Mouse (Mus musculus) embryonic facial prominence, embryonic 10.5 days (tissue): ENCODE measurements around the gene Lrmda. TPM values are rescaled to one million over a fixed set of nuclear protein-coding genes. Genes with fewer than 3 reads are reported as not detected.
A peak's percentile ranks its signal among the peaks of the same experiment; 100 is the strongest.

Source experiments
- DNase-seq: peaks from one replicate; pipeline ENCODE4 v3.0.0-alpha.2; 2017; ENCODE audit warnings: low spot score
- H3K27ac ChIP-seq: fragments of 300-500 bp; sonication (generic); replicated peaks from 2 replicates; pipeline ENCODE4 v1.5.1; 2016; ENCODE audit warnings: mild to moderate bottlenecking
- H3K27me3 ChIP-seq: fragments of 300-500 bp; sonication (generic); replicated peaks from 2 replicates; pipeline ENCODE4 v1.6.1; 2016; ENCODE audit warnings: low read depth, mild to moderate bottlenecking; ENCODE audit not compliant: poor library complexity, severe bottlenecking
- H3K36me3 ChIP-seq: fragments of 300-500 bp; sonication (generic); replicated peaks from 2 replicates; pipeline ENCODE4 v1.6.1; 2016; ENCODE audit warnings: mild to moderate bottlenecking, moderate library complexity
- H3K4me1 ChIP-seq: fragments of 300-500 bp; sonication (generic); 2 replicates; pipeline ENCODE4 v1.6.1; 2016
- H3K4me3 ChIP-seq: fragments of 300-500 bp; sonication (generic); 2 replicates; pipeline ENCODE4 v1.5.1; 2016; ENCODE audit warnings: mild to moderate bottlenecking, moderate library complexity
- H3K9me3 ChIP-seq: fragments of 300-500 bp; sonication (generic); 2 replicates; pipeline ENCODE4 v1.6.1; 2016; ENCODE audit warnings: mild to moderate bottlenecking
- WGBS: fragments of 180-500 bp; shearing (Covaris S2); methylation state at CpG from one replicate; pipeline ENCODE4 v1.1.7; 2016; 5-methylcytosine and 5-hydroxymethylcytosine counted together
- polyA plus RNA-seq: library from polyadenylated mRNA; unstranded; fragments of >200 nt; fragmentation: Nextera tagmentation; extraction: Ambion mirVana; gene quantifications from 2 replicates; pipeline ENCODE4 v1.2.1, GENCODE M21; 2016

Lrmda gene
- polyA plus RNA-seq, 1 experiment from 2014 or later = 0.88 TPM

- H3K4me3 ChIP-seq = no peak overlapping the region
- H3K27ac ChIP-seq = no peak overlapping the region
- no peaks in the 10 kb centered on the region for H3K27me3 ChIP-seq
- 83% methylated on average over 1 of the region's 1 CpGs for WGBS
- H3K4me1 ChIP-seq = no peaks in the 10 kb centered on the region
- no peak for DNase-seq
- no peaks in the 10 kb centered on the region for H3K9me3 ChIP-seq
- H3K36me3 ChIP-seq = no peaks in the 10 kb centered on the region
Measured at GRCm38 (mm10) chr14:22928683-22929082, 909.2 kb downstream of the Lrmda start.

GRCm38 (mm10) chr14:22929585-22929984, 910.1 kb downstream of the Lrmda start:
- H3K27ac ChIP-seq = no peak overlapping the region
- H3K9me3 ChIP-seq = no peaks in the 10 kb centered on the region
- H3K4me3 ChIP-seq = no peak overlapping the region
- H3K36me3 ChIP-seq = no peaks in the 10 kb centered on the region
- 93% methylated on average over 2 of the region's 2 CpGs for WGBS
- no peaks in the 10 kb centered on the region for H3K4me1 ChIP-seq
- no peak for DNase-seq
- H3K27me3 ChIP-seq = no peaks in the 10 kb centered on the region

DNA sequence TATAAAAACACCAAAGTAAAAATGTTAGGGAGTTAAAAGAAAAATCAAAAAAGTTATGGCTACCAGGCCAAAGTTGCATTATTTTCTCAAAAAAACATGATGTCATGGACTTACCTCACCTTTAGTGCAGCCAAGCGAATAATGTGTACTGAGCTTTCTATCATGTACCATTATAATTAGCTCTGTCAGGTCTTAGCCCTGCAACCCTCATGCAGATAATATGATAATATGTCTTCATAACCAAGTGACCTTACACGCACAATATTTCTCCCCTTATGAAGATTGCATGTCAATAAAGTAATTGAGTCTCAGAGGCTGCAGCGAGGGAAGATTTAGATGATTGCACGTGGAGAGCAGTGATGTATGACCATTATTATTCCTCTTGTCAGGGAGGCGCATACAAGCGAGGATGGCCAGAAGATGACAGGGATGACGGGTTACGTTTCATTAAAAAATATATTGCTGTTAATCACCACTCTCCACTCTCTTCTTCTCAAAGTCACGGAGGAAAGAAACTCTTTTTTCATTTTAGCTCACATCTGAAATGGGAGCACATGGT, 911.1 kb downstream of the Lrmda start:
- Histone ChIP-seq H3K27me3 (no peaks in the 10 kb centered on the region), H3K36me3 (no peaks in the 10 kb centered on the region), H3K4me1 (no peaks in the 10 kb centered on the region), H3K27ac (no peak overlapping the region), H3K9me3 (no peaks in the 10 kb centered on the region), H3K4me3 (no peak overlapping the region)
- no peak for DNase-seq
- 89% methylated on average over 9 of the region's 9 CpGs for WGBS

- no peaks in the 10 kb centered on the region for H3K27me3 ChIP-seq
- H3K4me3 ChIP-seq = no peak overlapping the region
- H3K36me3 ChIP-seq = no peaks in the 10 kb centered on the region
- DNase-seq = no peak
- peaks cover under 1% of the 10 kb centered on the region for H3K4me1 ChIP-seq
- no peak overlapping the region for H3K27ac ChIP-seq
- 91% methylated on average over 4 of the region's 4 CpGs for WGBS
- H3K9me3 ChIP-seq = no peaks in the 10 kb centered on the region
Measured at GRCm38 (mm10) chr14:22931114-22931822, 911.8 kb downstream of the Lrmda start.

DNA sequence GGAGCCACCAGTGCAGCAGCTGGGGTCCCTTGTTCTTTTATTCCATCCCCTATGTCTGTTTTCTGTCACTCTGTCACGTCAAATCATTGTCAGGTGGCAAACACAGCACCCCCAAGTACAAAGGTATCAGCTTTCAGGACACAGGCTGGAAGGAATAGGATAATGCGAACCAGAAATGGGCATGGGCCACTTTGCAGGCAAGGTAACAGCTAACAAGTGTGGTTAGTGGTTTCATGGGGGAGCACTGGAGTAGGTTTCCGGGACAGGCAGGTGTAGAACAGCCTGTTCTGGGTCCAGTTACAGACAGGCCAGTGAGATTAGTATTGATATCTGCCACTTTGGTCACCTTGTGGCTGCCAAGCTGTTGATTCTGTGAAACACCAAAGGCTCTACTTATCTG, 917.2 kb downstream of the Lrmda start:
- Histone ChIP-seq H3K27ac (no peak overlapping the region), H3K4me1 (peaks cover 17% of the 10 kb centered on the region), H3K9me3 (no peaks in the 10 kb centered on the region), H3K27me3 (no peaks in the 10 kb centered on the region), H3K4me3 (no peak overlapping the region), H3K36me3 (no peaks in the 10 kb centered on the region)
- 48% methylated on average over 3 of the region's 3 CpGs for WGBS
- DNase-seq = peak; percentile 46

GRCm38 (mm10) chr14:22940576-22940975, 921.1 kb downstream of the Lrmda start:
- 77% methylated on average over 2 of the region's 2 CpGs for WGBS
- Histone ChIP-seq H3K4me1 (peaks cover 17% of the 10 kb centered on the region), H3K27ac (no peak overlapping the region), H3K27me3 (no peaks in the 10 kb centered on the region), H3K36me3 (no peaks in the 10 kb centered on the region), H3K9me3 (no peaks in the 10 kb centered on the region), H3K4me3 (no peak overlapping the region)
- DNase-seq = no peak

GRCm38 (mm10) chr14:22942569-22942968, 923.1 kb downstream of the Lrmda start:
- Histone ChIP-seq H3K9me3 (no peaks in the 10 kb centered on the region), H3K4me3 (no peak overlapping the region), H3K27ac (no peak overlapping the region), H3K27me3 (no peaks in the 10 kb centered on the region), H3K4me1 (peaks cover 7% of the 10 kb centered on the region; the same call in 1 of the 2 replicates), H3K36me3 (no peaks in the 10 kb centered on the region)
- 90% methylated on average over 2 of the region's 2 CpGs for WGBS
- no peak for DNase-seq

DNA sequence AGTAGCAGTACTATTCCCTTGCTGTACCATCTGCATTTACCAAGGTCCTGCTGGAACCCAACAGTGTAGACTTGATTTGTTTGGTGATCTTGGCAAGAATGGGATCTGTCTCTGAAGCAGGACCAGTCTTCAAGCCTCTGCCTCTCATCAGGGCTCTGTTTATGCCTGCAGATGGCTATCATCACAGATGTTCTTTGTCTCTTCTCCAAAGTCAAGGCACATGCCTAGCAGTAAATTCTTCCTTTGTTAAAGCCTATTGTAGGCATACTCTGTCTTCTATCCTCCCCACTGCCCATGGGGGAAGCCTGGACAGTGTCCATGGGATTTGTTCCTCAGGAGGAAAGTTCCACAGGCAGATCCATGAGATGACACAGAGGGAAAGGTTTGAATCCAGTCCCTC, 930.0 kb downstream of the Lrmda start:
- Histone ChIP-seq H3K4me3 (no peak overlapping the region), H3K27ac (no peak overlapping the region), H3K36me3 (no peaks in the 10 kb centered on the region), H3K4me1 (no peaks in the 10 kb centered on the region), H3K27me3 (no peaks in the 10 kb centered on the region), H3K9me3 (no peaks in the 10 kb centered on the region)
- DNase-seq = no peak

DNA sequence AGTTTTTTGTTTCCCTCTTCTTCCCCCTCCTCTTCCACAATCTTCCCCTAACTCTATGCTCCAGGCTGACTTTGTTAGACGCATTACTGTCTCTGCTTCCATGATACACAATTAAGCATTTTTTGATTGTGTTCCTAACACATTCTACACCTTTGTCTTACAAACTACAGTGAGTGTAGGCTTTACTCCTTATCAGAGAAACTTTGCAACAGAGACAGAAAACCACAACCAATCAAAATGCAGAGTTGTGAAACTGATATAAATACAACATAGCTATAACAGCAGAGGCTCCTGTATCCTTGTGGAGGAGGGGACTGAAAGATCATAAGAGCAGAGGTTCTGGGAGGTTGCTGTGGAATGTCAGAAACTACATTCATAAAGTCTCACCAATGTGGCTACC, 933.5 kb downstream of the Lrmda start:
- Histone ChIP-seq H3K9me3 (no peaks in the 10 kb centered on the region), H3K27me3 (no peaks in the 10 kb centered on the region), H3K27ac (no peak overlapping the region), H3K4me3 (no peak overlapping the region), H3K4me1 (no peaks in the 10 kb centered on the region), H3K36me3 (no peaks in the 10 kb centered on the region)
- 80% methylated on average over 1 of the region's 1 CpGs for WGBS
- DNase-seq = no peak

DNA sequence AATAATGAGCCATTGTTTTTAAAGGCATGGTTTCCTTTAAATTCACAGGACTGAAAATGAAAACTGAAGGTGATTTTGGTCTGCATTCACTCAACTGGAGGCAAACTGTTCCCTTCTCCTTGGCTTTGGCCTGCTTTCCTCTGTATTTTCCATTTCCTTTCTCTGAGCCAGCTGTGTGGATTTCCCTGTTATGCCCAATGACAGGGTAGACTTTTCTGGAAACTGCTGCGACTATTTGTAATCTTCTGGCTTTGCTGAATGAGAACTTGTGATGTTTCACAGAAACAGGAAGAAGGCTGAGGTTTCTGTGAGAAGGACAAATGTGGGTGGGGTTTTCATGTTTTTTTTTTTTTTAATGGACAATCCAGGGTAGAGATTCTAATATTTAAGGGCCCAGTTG, 940.7 kb downstream of the Lrmda start:
- H3K4me1 ChIP-seq = no peaks in the 10 kb centered on the region
- no peak overlapping the region for H3K4me3 ChIP-seq
- no peaks in the 10 kb centered on the region for H3K9me3 ChIP-seq
- DNase-seq = no peak
- no peaks in the 10 kb centered on the region for H3K27me3 ChIP-seq
- WGBS = 88% methylated on average over 1 of the region's 1 CpGs
- no peaks in the 10 kb centered on the region for H3K36me3 ChIP-seq
- no peak overlapping the region for H3K27ac ChIP-seq

GRCm38 (mm10) chr14:22964796-22965660, 945.5 kb downstream of the Lrmda start:
- Histone ChIP-seq H3K36me3 (no peaks in the 10 kb centered on the region), H3K27ac (no peak overlapping the region), H3K4me1 (no peaks in the 10 kb centered on the region), H3K4me3 (no peak overlapping the region), H3K27me3 (no peaks in the 10 kb centered on the region), H3K9me3 (no peaks in the 10 kb centered on the region)
- no peak for DNase-seq
- 79% methylated on average over 9 of the region's 9 CpGs for WGBS

- no peak for DNase-seq
- Histone ChIP-seq H3K4me1 (no peaks in the 10 kb centered on the region), H3K4me3 (no peak overlapping the region), H3K9me3 (no peaks in the 10 kb centered on the region), H3K36me3 (no peaks in the 10 kb centered on the region), H3K27me3 (no peaks in the 10 kb centered on the region), H3K27ac (no peak overlapping the region)
- 79% methylated on average over 5 of the region's 5 CpGs for WGBS
Measured at GRCm38 (mm10) chr14:22968705-22969104, 949.2 kb downstream of the Lrmda start.

- no peak overlapping the region for H3K4me3 ChIP-seq
- no peaks in the 10 kb centered on the region for H3K9me3 ChIP-seq
- H3K36me3 ChIP-seq = no peaks in the 10 kb centered on the region
- no peaks in the 10 kb centered on the region for H3K27me3 ChIP-seq
- no peak for DNase-seq
- no peaks in the 10 kb centered on the region for H3K4me1 ChIP-seq
- H3K27ac ChIP-seq = no peak overlapping the region
- WGBS = 90% methylated on average over 2 of the region's 2 CpGs
Measured at GRCm38 (mm10) chr14:22986736-22987135, 967.2 kb downstream of the Lrmda start.
